20 mouse cellular contexts compared by ENCODE assay signal in genomic region chr16:11713265-11713865, GRCm38 (mm10).
A peak's percentile ranks its signal among the peaks of the same experiment; 100 is the strongest.
DNase-seq lines count a peak whose midpoint lies in the region; ATAC-seq and TF ChIP-seq lines count a peak whose summit lies in the region.
"Had no signal": no experiment of that assay in that cellular context is flagged by ENCODE, and none has a peak within 500 bp of the region (broad histone marks: within the 10 kb centered on the region; RNA-seq: fewer than 3 reads in every experiment).

No protein-coding gene starts in this region.

- H3K36me3 ChIP-seq in forebrain, embryonic 11.5 days (ENCODE audit: control insufficient read depth, insufficient read depth, low read length): no peaks in the 10 kb centered on the region
- no peaks in the 10 kb centered on the region for H3K36me3 ChIP-seq in forebrain, embryonic 12.5 days (replicated peaks)
- H3K36me3 ChIP-seq in intestine, embryonic 15.5 days: no peaks in the 10 kb centered on the region
- H3K36me3 ChIP-seq: hindbrain, embryonic 15.5 days; limb, embryonic 10.5 days had no signal

- H3K9me3 ChIP-seq in forebrain, embryonic 11.5 days (ENCODE audit: control insufficient read depth, low read length): no peaks in the 10 kb centered on the region
- H3K9me3 ChIP-seq in forebrain, embryonic 12.5 days: no peaks in the 10 kb centered on the region
- no peaks in the 10 kb centered on the region for H3K9me3 ChIP-seq in intestine, embryonic 15.5 days
- H3K9me3 ChIP-seq: hindbrain, embryonic 15.5 days; limb, embryonic 10.5 days had no signal

- 46% methylated on average over 2 of the region's 2 CpGs for WGBS in forebrain, embryonic 11.5 days
- WGBS in forebrain, embryonic 12.5 days: 27% methylated on average over 2 of the region's 2 CpGs
- 55% methylated on average over 2 of the region's 2 CpGs for WGBS in intestine, embryonic 15.5 days

- no peaks in the 10 kb centered on the region for H3K27me3 ChIP-seq in forebrain, embryonic 11.5 days (ENCODE audit: control insufficient read depth, insufficient read depth, low read length)
- no peaks in the 10 kb centered on the region for H3K27me3 ChIP-seq in forebrain, embryonic 12.5 days
- no peaks in the 10 kb centered on the region for H3K27me3 ChIP-seq in intestine, embryonic 15.5 days (replicated peaks)
- H3K27me3 ChIP-seq: hindbrain, embryonic 15.5 days had no signal

- no peak overlapping the region for H3K4me3 ChIP-seq in forebrain, embryonic 11.5 days (ENCODE audit: low read depth, low read length)
- H3K4me3 ChIP-seq in forebrain, embryonic 12.5 days (replicated peaks): no peak overlapping the region
- no peak overlapping the region for H3K4me3 ChIP-seq in left cerebral cortex, adult 2 months
- no peak overlapping the region for H3K4me3 ChIP-seq in intestine, embryonic 15.5 days (replicated peaks)
- H3K4me3 ChIP-seq: hindbrain, embryonic 15.5 days; limb, embryonic 10.5 days had no signal

- H3K4me1 ChIP-seq in forebrain, embryonic 11.5 days (replicated peaks; ENCODE audit: control insufficient read depth, insufficient read depth, low read length): no peaks in the 10 kb centered on the region
- 0 out of 2 replicates have a peak, but pooled peaks cover 4% of the 10 kb centered on the region for H3K4me1 ChIP-seq in forebrain, embryonic 12.5 days
- peaks cover 6% of the 10 kb centered on the region; the same call in 1 of the 2 replicates for H3K4me1 ChIP-seq in intestine, embryonic 15.5 days (replicated peaks)

- no peak overlapping the region for H3K27ac ChIP-seq in forebrain, embryonic 11.5 days (ENCODE audit: low read depth, low read length)
- H3K27ac ChIP-seq in forebrain, embryonic 12.5 days: no peak overlapping the region
- no peak overlapping the region for H3K27ac ChIP-seq in left cerebral cortex, adult 2 months
- no peak overlapping the region for H3K27ac ChIP-seq in intestine, embryonic 15.5 days
- H3K27ac ChIP-seq: hindbrain, embryonic 15.5 days; limb, embryonic 10.5 days had no signal

- no peak overlapping the region for H3K9ac ChIP-seq in forebrain, embryonic 11.5 days (ENCODE audit: low read length)
- H3K9ac ChIP-seq in forebrain, embryonic 12.5 days: no peak overlapping the region
- H3K9ac ChIP-seq in intestine, embryonic 15.5 days: no peak overlapping the region
- H3K9ac ChIP-seq: hindbrain, embryonic 15.5 days; lung, embryonic 14.5 days had no signal

- H3K4me2 ChIP-seq in forebrain, embryonic 11.5 days (ENCODE audit: low read depth, low read length, severe bottlenecking): no peak overlapping the region
- H3K4me2 ChIP-seq in forebrain, embryonic 12.5 days: no peak overlapping the region
- no peak overlapping the region for H3K4me2 ChIP-seq in intestine, embryonic 15.5 days (replicated peaks)
- H3K4me2 ChIP-seq: heart, embryonic 11.5 days; hindbrain, embryonic 15.5 days; liver, embryonic 11.5 days; lung, embryonic 14.5 days had no signal

- peak; percentile 44 for DNase-seq in forebrain, embryonic 11.5 days (ENCODE audit: low spot score)
- DNase-seq in left cerebral cortex, postnatal 25 days (ENCODE audit: low spot score in 2 of 2): peak; percentile 11 to 64
- no peak for DNase-seq in left cerebral cortex, adult 2 months (ENCODE audit: extremely low spot score in 1 of 2, low spot score in 2 of 2)
- DNase-seq in 3134 (ENCODE audit: extremely low read depth, insufficient read length, low spot score): peak; percentile 37
- DNase-seq in adrenal gland, adult 8-10 months: peak; percentile 65
- DNase-seq in yolk sac, embryonic 10.5 days (ENCODE audit: low spot score): no peak
- DNase-seq: B cell, adult 2 months; cerebellum, adult 9-10 months; kidney, adult 2 months; kidney, postnatal 4 days; lung, embryonic 14.5 days; midbrain, embryonic 14.5 days; right cerebral cortex, postnatal 4 days; thymus, postnatal 25 days had no signal

- no peak for TF ChIP-seq CTCF in left cerebral cortex, adult 2 months (IDR thresholded peaks at IDR 0.05)

- ATAC-seq in forebrain, embryonic 11.5 days (replicated peaks; ENCODE audit: low FRiP score): no peak
- ATAC-seq in forebrain, embryonic 12.5 days (ENCODE audit: low FRiP score): no peak
- ATAC-seq in intestine, embryonic 15.5 days: no peak

- intact Hi-C loops in left cerebral cortex, postnatal 25 days (cut with DNase I): no loop called here
- intact Hi-C loops in left cerebral cortex, adult 2 months (cut with DNase I): no loop called here

Comparison
In these comparisons a context has a peak if more than half of its experiments do, and no peak if none do; other contexts are left out.
1. DNase-seq: peak in forebrain, embryonic 11.5 days (single experiment), left cerebral cortex, postnatal 25 days (2 of 2), 3134 (single experiment) and adrenal gland, adult 8-10 months (single experiment); none in left cerebral cortex, adult 2 months (0 of 2) and yolk sac, embryonic 10.5 days (single experiment).